Mouse (Mus musculus) bone marrow macrophage, adult 2 months (primary cell): ENCODE data around the gene Tsc22d1.

Experiments used
- CTCF ChIP-seq: IDR thresholded peaks from 2 replicates; pipeline ENCODE4 v1.5.1; 2012; ENCODE audit warnings: low read depth, mild to moderate bottlenecking, low read length, moderate library complexity
- POLR2A ChIP-seq: IDR thresholded peaks from 2 replicates; pipeline ENCODE4 v1.6.1; 2012; ENCODE audit warnings: mild to moderate bottlenecking, low read depth, low read length, borderline replicate concordance

DNA sequence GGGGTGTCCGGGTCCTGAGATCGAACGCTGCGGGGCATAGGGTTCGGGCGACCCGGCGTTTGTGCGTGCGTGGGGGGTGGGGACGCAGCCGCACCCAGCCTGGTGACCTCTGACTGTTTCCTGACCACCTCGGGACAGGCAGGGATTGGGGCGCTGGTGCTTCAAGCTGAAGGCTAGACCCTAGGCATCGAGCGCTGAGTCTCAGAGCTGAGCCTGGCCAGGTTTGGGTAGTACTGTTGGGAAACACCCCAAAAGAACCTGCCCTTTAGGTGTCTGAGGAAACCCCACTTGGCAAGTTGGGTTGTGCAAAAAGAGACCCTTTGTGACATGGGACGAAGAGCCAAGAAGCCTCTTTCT is 142.1 kb downstream of the Tsc22d1 start, which contains the start of gene Serp2:
- TF ChIP-seq CTCF (no peak), POLR2A (no peak)
